Mouse (Mus musculus) liver, embryonic 11.5 days (tissue): ENCODE data around the gene Angptl2. TPM values are rescaled to one million over a fixed set of nuclear protein-coding genes. Genes with fewer than 3 reads are reported as not detected.

Experiments used
- ATAC-seq: fragments of 200-750 bp; cut with Nextera tagmentation; replicated peaks from 2 replicates; pipeline ENCODE4 v1.8.0; 2017; ENCODE audit warnings: moderate number of reproducible peaks, mild to moderate bottlenecking, moderate TSS enrichment, moderate library complexity; ENCODE audit not compliant: low FRiP score
- DNase-seq: peaks from one replicate; pipeline ENCODE4 v3.0.0-alpha.2; 2017; ENCODE audit warnings: low spot score
- H3K27ac ChIP-seq: fragments of 300-500 bp; sonication (generic); 2 replicates; pipeline ENCODE4 v1.5.1; 2014; ENCODE audit warnings: mild to moderate bottlenecking, low read depth, low read length, control low read depth
- H3K27me3 ChIP-seq: fragments of 300-500 bp; sonication (generic); replicated peaks from 2 replicates; pipeline ENCODE4 v1.6.1; 2014; ENCODE audit warnings: low read length, mixed read lengths; ENCODE audit not compliant: control insufficient read depth, insufficient read depth
- H3K36me3 ChIP-seq: fragments of 300-500 bp; sonication (generic); 2 replicates; pipeline ENCODE4 v1.6.1; 2014; ENCODE audit warnings: mild to moderate bottlenecking, low read length, moderate library complexity, mixed read lengths; ENCODE audit not compliant: control insufficient read depth, insufficient read depth
- H3K4me1 ChIP-seq: fragments of 300-500 bp; sonication (generic); replicated peaks from 2 replicates; pipeline ENCODE4 v1.6.1; 2014; ENCODE audit warnings: low read length, mixed read lengths; ENCODE audit not compliant: control insufficient read depth, insufficient read depth
- H3K4me2 ChIP-seq: fragments of 300-500 bp; sonication (generic); 2 replicates; pipeline ENCODE4 v1.6.1; 2014; ENCODE audit warnings: mild to moderate bottlenecking, control low read depth, moderate library complexity
- H3K4me3 ChIP-seq: fragments of 300-500 bp; sonication (generic); 2 replicates; pipeline ENCODE4 v1.5.1; 2014; ENCODE audit warnings: low read depth, low read length, control low read depth
- H3K9ac ChIP-seq: fragments of 300-500 bp; sonication (generic); 2 replicates; pipeline ENCODE4 v1.6.1; 2014; ENCODE audit warnings: low read depth, low read length, control low read depth
- H3K9me3 ChIP-seq: fragments of 300-500 bp; sonication (generic); 2 replicates; pipeline ENCODE4 v1.6.1; 2016; ENCODE audit warnings: low read length, inconsistent platforms, mixed read lengths; ENCODE audit not compliant: control insufficient read depth
- WGBS: fragments of 180-500 bp; shearing (Covaris S2); extraction: QIAGEN DNeasy Blood & Tissue Kit; methylation state at CpG from one replicate; pipeline ENCODE4 v1.1.7; 2014; 5-methylcytosine and 5-hydroxymethylcytosine counted together
- polyA plus RNA-seq: library from polyadenylated mRNA; unstranded; fragments of >200 nt; fragmentation: Nextera tagmentation; extraction: Ambion mirVana; gene quantifications from 2 replicates; pipeline ENCODE4 v1.2.1, GENCODE M21; 2014

Angptl2 gene
- polyA plus RNA-seq, 1 experiment from 2014 or later, result 11.3 TPM

DNA sequence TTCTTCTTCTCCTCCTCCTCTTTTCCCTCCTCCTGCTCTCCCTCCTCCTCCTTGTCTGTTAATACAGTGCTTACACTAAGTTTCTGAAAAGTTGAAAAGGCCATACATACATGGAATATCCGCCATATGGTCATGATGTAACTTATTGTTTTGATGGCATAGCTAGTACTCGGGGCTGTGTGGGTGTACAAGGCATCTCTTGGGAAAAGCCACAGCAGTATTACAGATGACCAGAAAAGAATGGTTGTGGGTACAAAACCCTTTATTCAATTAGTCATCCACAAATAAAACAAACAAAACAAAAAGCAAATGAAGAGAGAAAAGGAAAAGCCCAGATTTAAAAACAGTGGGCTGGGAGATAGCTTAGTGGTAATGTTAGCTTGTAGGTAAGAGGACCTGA is 64.7 kb downstream of the Angptl2 start:
- WGBS, result 78% methylated on average over 2 of the region's 2 CpGs
- Histone ChIP-seq H3K4me3 (no peak overlapping the region), H3K27ac (no peak overlapping the region), H3K9ac (no peak overlapping the region), H3K4me2 (no peak overlapping the region), H3K27me3 (no peaks in the 10 kb centered on the region), H3K4me1 (no peaks in the 10 kb centered on the region; the same call in 1 of the 2 replicates), H3K36me3 (no peaks in the 10 kb centered on the region), H3K9me3 (no peaks in the 10 kb centered on the region)
- DNase-seq (no peak), ATAC-seq (no peak)

DNA sequence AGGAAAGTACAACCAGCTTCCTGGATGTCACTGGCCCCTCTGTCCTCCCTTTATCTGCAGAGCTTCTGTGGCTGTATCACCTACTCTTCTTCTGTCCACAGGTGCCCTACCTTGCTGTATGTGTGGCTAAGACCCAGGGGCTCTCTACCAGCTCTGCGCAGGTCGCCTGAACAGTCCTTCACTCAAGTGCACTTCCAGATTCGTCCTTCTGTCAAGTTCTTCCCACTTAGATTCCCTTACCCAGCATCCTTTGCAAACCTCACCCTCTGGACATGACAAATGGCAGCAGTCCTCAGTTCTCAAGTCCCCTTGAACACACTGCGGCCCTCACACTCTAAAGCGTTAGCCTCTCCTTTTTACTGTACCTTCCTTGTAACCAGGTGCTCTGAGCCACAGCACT is 65.9 kb downstream of the Angptl2 start:
- ATAC-seq (no peak), DNase-seq (no peak)
- Histone ChIP-seq H3K27ac (no peak overlapping the region), H3K9me3 (no peaks in the 10 kb centered on the region), H3K9ac (no peak overlapping the region), H3K4me3 (no peak overlapping the region), H3K4me1 (no peaks in the 10 kb centered on the region; the same call in 1 of the 2 replicates), H3K27me3 (no peaks in the 10 kb centered on the region), H3K36me3 (no peaks in the 10 kb centered on the region), H3K4me2 (no peak overlapping the region)
- 79% methylated on average over 5 of the region's 5 CpGs for WGBS

DNA sequence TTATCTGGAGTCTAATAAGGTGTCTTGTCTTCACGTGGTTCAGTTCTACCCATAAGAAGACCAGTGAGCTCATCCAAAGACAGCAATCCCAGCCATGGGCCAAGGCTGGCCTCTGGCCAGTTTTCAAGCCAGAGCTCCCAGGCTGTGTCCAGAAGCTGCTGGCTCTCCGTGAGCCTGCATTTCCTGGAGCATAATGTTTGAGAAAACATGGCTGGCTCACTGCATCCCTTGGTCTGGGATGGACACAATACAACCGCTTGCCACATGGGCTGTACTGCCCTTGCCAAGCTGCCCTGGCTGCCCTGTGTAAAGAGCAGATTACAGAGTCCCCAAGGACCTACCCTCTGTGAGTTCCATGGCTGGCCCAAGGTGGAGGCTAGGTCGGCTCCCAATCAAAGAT is 67.0 kb downstream of the Angptl2 start:
- 65% methylated on average over 4 of the region's 4 CpGs for WGBS
- Histone ChIP-seq H3K36me3 (no peaks in the 10 kb centered on the region), H3K4me2 (no peak overlapping the region), H3K4me1 (no peaks in the 10 kb centered on the region; the same call in 1 of the 2 replicates), H3K27me3 (no peaks in the 10 kb centered on the region), H3K4me3 (no peak overlapping the region), H3K9me3 (no peaks in the 10 kb centered on the region), H3K27ac (no peak overlapping the region), H3K9ac (no peak overlapping the region)
- DNase-seq (no peak), ATAC-seq (no peak)

DNA sequence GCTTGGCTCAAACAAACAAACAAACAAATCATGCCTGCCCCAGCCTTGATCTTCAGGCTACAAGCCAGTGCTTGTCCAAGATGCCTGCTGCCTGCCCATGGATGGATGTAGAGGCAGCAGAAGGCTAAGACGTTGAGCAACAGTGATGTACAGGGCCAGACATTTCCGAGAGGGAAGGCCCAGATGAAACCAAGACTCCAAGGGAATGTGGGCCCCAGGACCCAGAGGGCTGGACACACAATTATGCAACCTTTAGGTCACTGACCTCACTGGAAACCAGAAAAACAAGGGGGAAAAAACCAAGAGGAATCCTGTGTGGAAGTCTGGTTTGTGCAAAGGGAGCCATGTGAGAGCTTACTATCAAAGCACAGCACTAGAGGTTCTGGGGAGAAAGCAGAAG is 67.8 kb downstream of the Angptl2 start:
- H3K27me3 ChIP-seq, result no peaks in the 10 kb centered on the region
- H3K9me3 ChIP-seq, result no peaks in the 10 kb centered on the region
- WGBS, result 71% methylated on average over 2 of the region's 2 CpGs
- no peak overlapping the region for H3K4me2 ChIP-seq
- no peaks in the 10 kb centered on the region; the same call in 1 of the 2 replicates for H3K4me1 ChIP-seq
- no peaks in the 10 kb centered on the region for H3K36me3 ChIP-seq
- no peak overlapping the region for H3K4me3 ChIP-seq
- no peak for ATAC-seq
- no peak overlapping the region for H3K27ac ChIP-seq
- no peak overlapping the region for H3K9ac ChIP-seq
- no peak for DNase-seq

DNA sequence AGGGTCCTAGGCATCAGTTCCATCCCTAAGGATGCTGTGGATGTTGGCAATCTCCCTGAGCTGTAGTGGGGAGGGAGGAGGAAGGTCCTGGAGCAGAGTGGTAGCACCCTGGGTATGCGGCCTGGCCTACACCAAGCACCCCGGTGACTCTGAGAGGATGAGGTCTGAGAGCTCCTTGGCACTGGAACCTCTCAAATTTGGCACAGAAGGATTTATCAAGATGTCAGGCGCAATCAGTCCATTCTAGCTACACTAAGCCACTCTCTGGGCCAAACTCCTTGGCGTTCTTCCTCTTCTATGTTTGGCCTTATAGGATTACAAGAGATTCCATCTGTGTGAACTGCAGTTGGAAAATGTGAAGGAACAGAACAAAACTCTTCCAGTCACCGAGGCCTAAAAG is 73.0 kb downstream of the Angptl2 start:
- Histone ChIP-seq H3K4me2 (no peak overlapping the region), H3K27ac (no peak overlapping the region), H3K4me1 (peaks cover 6% of the 10 kb centered on the region; the same call in 1 of the 2 replicates), H3K9ac (no peak overlapping the region), H3K27me3 (no peaks in the 10 kb centered on the region), H3K9me3 (no peaks in the 10 kb centered on the region), H3K4me3 (no peak overlapping the region), H3K36me3 (no peaks in the 10 kb centered on the region)
- 92% methylated on average over 5 of the region's 5 CpGs for WGBS
- DNase-seq (no peak), ATAC-seq (no peak)

DNA sequence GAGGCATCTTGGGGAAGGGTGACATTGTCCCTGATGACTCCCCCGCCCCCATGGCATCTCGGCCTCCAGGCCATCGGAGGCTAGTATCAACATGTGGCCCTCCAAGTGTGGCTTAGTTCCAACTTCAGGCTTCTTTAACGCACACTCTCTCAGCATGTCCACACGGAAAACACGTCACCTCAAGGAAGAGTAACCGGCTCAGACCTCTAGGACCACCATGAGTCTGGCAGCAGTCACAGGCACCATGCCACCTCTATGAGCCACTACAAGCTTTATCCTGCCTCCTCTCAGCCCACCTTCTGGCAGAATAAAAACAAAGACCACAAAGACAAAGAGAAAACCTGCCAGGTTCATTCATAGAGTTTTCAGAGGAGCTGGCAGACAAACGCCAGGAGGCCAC is 74.6 kb downstream of the Angptl2 start:
- H3K27me3 ChIP-seq, result no peaks in the 10 kb centered on the region
- no peak overlapping the region for H3K27ac ChIP-seq
- H3K4me3 ChIP-seq, result no peak overlapping the region
- no peaks in the 10 kb centered on the region for H3K36me3 ChIP-seq
- ATAC-seq (no peak), DNase-seq (no peak)
- WGBS, result 87% methylated on average over 8 of the region's 8 CpGs
- no peak overlapping the region for H3K9ac ChIP-seq
- no peaks in the 10 kb centered on the region for H3K9me3 ChIP-seq
- H3K4me1 ChIP-seq, result peaks cover 6% of the 10 kb centered on the region; the same call in 1 of the 2 replicates
- no peak overlapping the region for H3K4me2 ChIP-seq

DNA sequence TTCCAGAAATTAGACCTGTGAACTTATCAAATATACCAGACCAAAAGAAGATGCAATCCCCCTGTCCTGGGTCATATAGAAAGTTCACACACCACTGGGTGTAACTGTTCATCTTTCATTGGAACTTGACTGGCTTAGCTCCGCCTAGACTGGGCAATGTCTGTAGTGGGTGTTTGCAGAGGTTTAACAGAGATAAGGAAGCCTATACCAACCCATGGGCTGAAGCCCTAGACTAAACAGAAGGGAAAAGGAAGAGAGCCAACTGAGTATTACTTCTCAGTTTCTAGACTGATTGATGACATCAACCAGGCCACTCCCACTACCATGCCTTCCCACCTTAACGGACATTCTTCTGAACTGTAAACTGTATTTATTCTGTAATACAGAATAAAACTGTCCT is 76.2 kb downstream of the Angptl2 start:
- no peak for DNase-seq
- Histone ChIP-seq H3K36me3 (no peaks in the 10 kb centered on the region), H3K27ac (no peak overlapping the region), H3K9me3 (no peaks in the 10 kb centered on the region), H3K4me1 (peaks cover 6% of the 10 kb centered on the region; the same call in 1 of the 2 replicates), H3K9ac (no peak overlapping the region), H3K4me2 (no peak overlapping the region), H3K27me3 (no peaks in the 10 kb centered on the region), H3K4me3 (no peak overlapping the region)
- peak; percentile 58; the same call in 1 of the 2 replicates for ATAC-seq
- 38% methylated on average over 2 of the region's 2 CpGs for WGBS

DNA sequence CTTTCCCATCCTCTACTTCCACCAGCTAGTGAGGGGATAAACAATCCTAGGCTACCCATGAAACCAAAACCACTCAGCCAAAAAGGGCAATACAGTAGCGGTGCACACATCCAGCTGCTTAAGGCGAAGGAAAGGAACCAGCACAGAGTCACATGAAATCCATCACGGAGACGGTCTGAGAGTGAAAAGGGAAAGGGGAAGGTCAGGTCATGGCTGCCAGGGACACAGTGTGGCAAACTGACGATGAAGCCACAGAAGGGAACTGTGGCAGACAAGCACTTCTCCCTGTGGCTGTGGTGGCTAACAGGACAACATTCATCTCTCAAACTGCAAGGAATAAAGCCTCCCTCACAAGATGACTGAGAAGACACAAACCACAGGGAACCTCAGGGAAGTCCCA is 79.2 kb downstream of the Angptl2 start:
- no peaks in the 10 kb centered on the region for H3K9me3 ChIP-seq
- ATAC-seq (no peak), DNase-seq (no peak)
- H3K27me3 ChIP-seq, result no peaks in the 10 kb centered on the region
- H3K4me3 ChIP-seq, result no peak overlapping the region
- peaks cover 6% of the 10 kb centered on the region; the same call in 1 of the 2 replicates for H3K4me1 ChIP-seq
- no peak overlapping the region for H3K9ac ChIP-seq
- H3K36me3 ChIP-seq, result no peaks in the 10 kb centered on the region
- WGBS, result 67% methylated on average over 5 of the region's 5 CpGs
- H3K4me2 ChIP-seq, result no peak overlapping the region
- H3K27ac ChIP-seq, result no peak overlapping the region
